Mouse (Mus musculus) brain, embryonic 14.5 days (tissue): ENCODE measurements at regions not wholly inside any gene's neighbourhood (a gene's known extent, or its start where the extent isn't known, plus 50 kb on each side); places are given as distances from the start of the nearest gene placed in this dataset.
A peak's percentile ranks its signal among the peaks of the same experiment; 100 is the strongest.

Experiments used
- CTCF ChIP-seq: fragments of 200-500 bp; IDR thresholded peaks from 2 replicates; pipeline ENCODE4 v1.5.1; 2012; ENCODE audit warnings: inconsistent platforms, mild to moderate bottlenecking, moderate library complexity, borderline replicate concordance; ENCODE audit not compliant: insufficient read depth, insufficient read length; ENCODE audit errors: extremely low read depth
- POLR2A ChIP-seq: fragments of 200-500 bp; IDR thresholded peaks from 2 replicates; pipeline ENCODE4 v1.6.1; 2012; ENCODE audit warnings: mild to moderate bottlenecking, inconsistent platforms, borderline replicate concordance; ENCODE audit not compliant: poor library complexity, insufficient read depth, insufficient read length, severe bottlenecking; ENCODE audit errors: extremely low read depth

DNA sequence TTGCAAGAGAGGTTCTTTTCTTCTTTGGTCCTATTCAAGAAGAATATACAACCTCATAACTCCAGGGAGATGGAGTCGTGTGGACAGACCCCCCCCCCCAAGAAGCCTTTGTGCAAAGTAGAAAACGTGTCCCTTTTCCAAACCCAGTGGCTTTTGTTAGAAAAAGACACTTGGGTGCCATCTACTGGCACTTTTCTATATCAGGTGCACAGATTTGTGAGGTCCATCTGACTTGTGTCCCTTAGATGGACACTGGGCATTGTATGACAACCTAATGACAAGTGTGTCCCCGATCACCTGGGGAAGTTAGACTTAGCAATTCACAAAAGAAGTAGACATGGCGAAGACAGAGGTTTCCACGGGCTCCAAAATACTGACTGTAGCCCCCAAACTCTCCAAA, 361.1 kb upstream of the Jmjd1c start:
- peak; percentile 32; the same call in 1 of the 2 replicates for TF ChIP-seq CTCF
- no peak for TF ChIP-seq POLR2A
